Mouse (Mus musculus) neural tube, embryonic 11.5 days (tissue): ENCODE data around the gene Vmn1r45. TPM values are rescaled to one million over a fixed set of nuclear protein-coding genes. Genes with fewer than 3 reads are reported as not detected.
"Not testable (repeated sequence)": the region's sequence is repeated elsewhere in the genome, so short reads cannot be mapped to it uniquely, and the experiment has no call there.

Experiments used
- ATAC-seq: fragments of 200-750 bp; cut with Nextera tagmentation; 2 replicates; pipeline ENCODE4 v1.8.0; 2017; ENCODE audit warnings: moderate number of reproducible peaks, mild to moderate bottlenecking, moderate TSS enrichment, moderate library complexity; ENCODE audit not compliant: insufficient read depth, low FRiP score, low TSS enrichment
- DNase-seq: peaks from one replicate; pipeline ENCODE4 v3.0.0-alpha.2; 2015; ENCODE audit warnings: low spot score
- H3K27ac ChIP-seq: fragments of 300-500 bp; sonication (generic); 2 replicates; pipeline ENCODE4 v1.5.1; 2014; ENCODE audit warnings: low read depth, mild to moderate bottlenecking, low read length
- H3K27me3 ChIP-seq: fragments of 300-500 bp; sonication (generic); 2 replicates; pipeline ENCODE4 v1.6.1; 2014; ENCODE audit warnings: mild to moderate bottlenecking, low read length, mixed read lengths; ENCODE audit not compliant: control insufficient read depth, insufficient read depth
- H3K36me3 ChIP-seq: fragments of 300-500 bp; sonication (generic); 2 replicates; pipeline ENCODE4 v1.6.1; 2014; ENCODE audit warnings: mild to moderate bottlenecking, low read length, moderate library complexity, mixed read lengths; ENCODE audit not compliant: control insufficient read depth, insufficient read depth
- H3K4me1 ChIP-seq: fragments of 300-500 bp; sonication (generic); 2 replicates; pipeline ENCODE4 v1.6.1; 2014; ENCODE audit warnings: low read length, mixed read lengths; ENCODE audit not compliant: control insufficient read depth, insufficient read depth
- H3K4me2 ChIP-seq: fragments of 300-500 bp; sonication (generic); 2 replicates; pipeline ENCODE4 v1.6.1; 2014; ENCODE audit warnings: low read depth, mild to moderate bottlenecking, moderate library complexity
- H3K4me3 ChIP-seq: fragments of 300-500 bp; sonication (generic); 2 replicates; pipeline ENCODE4 v1.5.1; 2014; ENCODE audit warnings: low read depth, low read length
- H3K9ac ChIP-seq: fragments of 300-500 bp; sonication (generic); 2 replicates; pipeline ENCODE4 v1.6.1; 2014; ENCODE audit warnings: mild to moderate bottlenecking, low read length
- H3K9me3 ChIP-seq: fragments of 300-500 bp; sonication (generic); 2 replicates; pipeline ENCODE4 v1.6.1; 2016; ENCODE audit warnings: low read length; ENCODE audit not compliant: control insufficient read depth
- WGBS: fragments of 180-500 bp; shearing (Covaris S2); extraction: QIAGEN DNeasy Blood & Tissue Kit; methylation state at CpG from one replicate; pipeline ENCODE4 v1.1.7; 2014; 5-methylcytosine and 5-hydroxymethylcytosine counted together
- polyA plus RNA-seq: library from polyadenylated mRNA; unstranded; fragments of >200 nt; fragmentation: Nextera tagmentation; extraction: Ambion mirVana; gene quantifications from 2 replicates; pipeline ENCODE4 v1.2.1, GENCODE M21; 2014

The Vmn1r45 gene
- not detected in 2 replicates for polyA plus RNA-seq

DNA sequence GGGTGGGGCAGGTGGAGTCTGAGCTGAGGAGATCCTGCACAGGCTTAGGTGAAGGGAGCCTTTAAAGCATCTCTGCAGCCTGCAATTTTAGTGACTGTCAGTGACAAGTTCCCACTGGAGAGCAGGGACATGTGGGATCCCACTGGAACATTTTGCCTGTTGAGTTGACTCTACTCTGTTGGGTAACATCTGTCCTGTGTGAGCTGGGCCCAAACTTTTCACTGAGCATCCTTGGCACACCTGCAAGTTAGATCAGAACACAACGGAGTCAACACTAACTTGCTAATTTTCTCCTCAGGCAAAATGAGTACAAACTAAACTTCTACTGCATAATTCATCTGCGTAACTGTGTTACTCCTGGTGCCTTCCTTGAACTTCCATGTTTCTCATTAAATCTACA, at the start of gene Vmn1r45:
Vmn1r45 (minus strand) TSS at position 101 of the 400 bp plus-strand sequence.
- not testable (repeated sequence) for H3K36me3 ChIP-seq, H3K9ac ChIP-seq, H3K27ac ChIP-seq, ATAC-seq, DNase-seq, H3K4me1 ChIP-seq, H3K4me3 ChIP-seq, H3K9me3 ChIP-seq, H3K4me2 ChIP-seq, H3K27me3 ChIP-seq
- WGBS, result 96% methylated on average over 2 of the region's 2 CpGs

DNA sequence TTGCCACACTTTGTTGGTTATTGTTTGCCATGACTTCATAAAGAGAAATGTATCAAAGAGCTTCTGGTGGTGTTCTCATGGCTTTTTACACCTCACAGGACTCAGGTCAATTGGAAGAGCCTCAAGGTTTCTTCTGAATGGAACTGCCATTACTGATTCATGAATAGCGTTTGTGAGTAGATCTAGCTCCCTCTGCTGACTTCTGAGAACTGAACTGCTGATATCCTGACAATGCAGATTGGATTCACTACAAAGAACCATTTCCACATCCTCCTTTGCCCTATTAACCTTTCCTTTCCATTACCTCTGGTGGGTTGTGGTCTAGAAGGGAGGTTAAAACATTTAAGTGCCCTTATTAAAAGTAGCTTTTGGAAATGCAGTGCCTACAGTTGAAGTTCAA, 45.6 kb upstream of the Vmn1r45 start:
- ATAC-seq (no peak), DNase-seq (no peak)
- H3K4me2 ChIP-seq, result no peak overlapping the region
- H3K9me3 ChIP-seq, result no peaks in the 10 kb centered on the region
- no peak overlapping the region for H3K9ac ChIP-seq
- H3K27me3 ChIP-seq, result no peaks in the 10 kb centered on the region
- no peak overlapping the region for H3K4me3 ChIP-seq
- H3K4me1 ChIP-seq, result no peaks in the 10 kb centered on the region
- H3K36me3 ChIP-seq, result no peaks in the 10 kb centered on the region
- no peak overlapping the region for H3K27ac ChIP-seq
- WGBS, result 19% methylated on average over 1 of the region's 1 CpGs

DNA sequence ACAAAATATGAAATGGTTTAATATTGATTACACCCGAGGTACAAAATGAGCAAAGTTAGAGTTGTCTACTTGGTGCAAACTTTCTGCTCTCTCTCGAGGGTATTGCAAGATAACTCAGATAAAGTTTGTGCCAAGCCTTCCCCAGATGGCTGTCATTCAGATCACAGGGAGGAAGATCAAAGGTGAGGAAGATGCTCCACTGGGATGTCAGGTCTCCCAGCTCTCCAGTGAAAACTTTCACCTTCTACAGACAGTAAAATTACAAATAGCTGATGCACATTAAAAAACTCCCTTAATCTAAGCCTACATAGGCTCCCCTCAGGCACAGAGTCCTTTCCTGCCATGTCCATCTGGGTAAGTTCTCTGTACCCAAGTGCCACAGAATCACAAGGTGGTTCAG, 28.6 kb upstream of the Vmn1r45 start, which contains the start of gene Vmn1r46:
Vmn1r46 (plus strand) TSS at position 301 of the 400 bp plus-strand sequence.
- DNase-seq, result no peak
- 65% methylated on average over 2 of the region's 2 CpGs for WGBS

DNA sequence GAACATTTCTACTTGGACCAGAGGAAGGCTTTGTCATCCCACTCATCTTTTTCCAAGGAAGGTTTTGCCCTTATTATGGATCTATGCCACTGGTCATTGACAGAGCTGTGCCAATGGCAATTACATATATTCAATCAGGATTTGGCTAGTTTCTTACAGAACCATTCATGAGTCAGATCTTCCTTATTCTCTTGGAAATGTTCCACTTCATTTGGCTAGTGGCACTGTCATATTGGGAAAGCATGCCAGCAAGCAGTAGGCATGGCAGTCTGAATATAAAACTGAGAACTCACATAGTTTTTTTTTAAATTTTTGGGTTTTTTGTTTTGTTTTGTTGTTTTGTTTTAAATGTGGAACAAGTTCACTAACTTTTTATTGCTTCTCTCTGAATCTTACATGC, 25.9 kb upstream of the Vmn1r45 start:
- Histone ChIP-seq H3K36me3 (no peaks in the 10 kb centered on the region), H3K4me1 (no peaks in the 10 kb centered on the region), H3K4me3 (no peak overlapping the region), H3K9me3 (no peaks in the 10 kb centered on the region), H3K27me3 (no peaks in the 10 kb centered on the region), H3K27ac (no peak overlapping the region), H3K4me2 (no peak overlapping the region), H3K9ac (no peak overlapping the region)
- no peak for ATAC-seq
- DNase-seq, result no peak

More for the DNA sequence above, 28.6 kb upstream of the Vmn1r45 start, which contains the start of gene Vmn1r46:
- Histone ChIP-seq H3K4me2 (no peak within 1 kb of the TSS), H3K9me3 (no peaks in the 10 kb centered on the region), H3K4me1 (no peaks in the 10 kb centered on the region), H3K36me3 (no peaks in the 10 kb centered on the region), H3K27ac (no peak within 1 kb of the TSS), H3K27me3 (no peaks in the 10 kb centered on the region), H3K9ac (no peak within 1 kb of the TSS), H3K4me3 (no peak within 1 kb of the TSS)
- ATAC-seq, result no peak

DNA sequence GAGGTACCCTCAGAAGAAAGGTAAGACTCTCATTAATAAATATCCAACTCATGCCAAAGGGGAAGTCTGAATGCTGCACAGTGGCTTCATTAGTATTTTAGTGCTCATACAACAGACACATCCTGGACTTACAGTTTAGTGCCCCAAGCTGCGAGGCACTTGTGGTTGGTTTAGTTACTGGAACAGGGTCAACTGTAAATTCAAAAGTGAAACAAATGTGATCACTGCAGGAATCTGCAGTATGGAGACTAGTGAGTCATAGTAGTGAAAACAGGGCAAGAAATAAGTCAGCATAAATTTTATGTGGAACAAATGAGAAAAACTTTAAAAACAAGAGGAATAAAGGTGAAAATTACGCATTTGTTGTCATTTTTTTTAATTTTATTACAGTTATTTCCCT, 13.2 kb upstream of the Vmn1r45 start:
- WGBS, result 68% methylated on average over 2 of the region's 2 CpGs
- no peak overlapping the region for H3K9ac ChIP-seq
- H3K4me2 ChIP-seq, result no peak overlapping the region
- no peaks in the 10 kb centered on the region for H3K27me3 ChIP-seq
- no peak overlapping the region for H3K27ac ChIP-seq
- no peaks in the 10 kb centered on the region for H3K36me3 ChIP-seq
- no peak for ATAC-seq
- no peaks in the 10 kb centered on the region for H3K4me1 ChIP-seq
- H3K9me3 ChIP-seq, result no peaks in the 10 kb centered on the region
- no peak overlapping the region for H3K4me3 ChIP-seq
- DNase-seq, result no peak

DNA sequence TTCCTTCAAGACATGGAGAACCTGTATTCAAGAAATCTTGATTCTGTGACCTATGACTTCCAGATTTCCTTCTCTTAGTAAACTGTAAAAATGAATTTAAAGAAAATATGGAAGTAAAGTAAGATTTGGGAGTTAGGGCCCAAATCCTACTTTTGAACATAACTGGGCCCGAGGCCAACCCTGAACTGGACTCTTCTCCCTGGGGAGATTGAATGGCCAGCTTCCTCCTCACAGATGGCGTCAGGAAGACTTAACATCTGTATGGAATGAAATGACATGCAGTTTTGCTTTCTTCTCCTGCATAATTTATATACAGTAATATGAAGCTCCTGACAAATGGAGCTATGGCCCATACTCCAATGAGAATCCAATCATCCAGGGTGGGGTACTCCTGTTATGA, 528 bp upstream of the Vmn1r45 start:
- DNase-seq, result no peak
- ATAC-seq, result no peak
- Histone ChIP-seq H3K27ac (no peak overlapping the region), H3K9me3 (no peaks in the 10 kb centered on the region), H3K36me3 (no peaks in the 10 kb centered on the region), H3K4me1 (no peaks in the 10 kb centered on the region), H3K9ac (no peak overlapping the region), H3K4me3 (no peak overlapping the region), H3K27me3 (no peaks in the 10 kb centered on the region), H3K4me2 (no peak overlapping the region)
- 77% methylated on average over 2 of the region's 2 CpGs for WGBS

DNA sequence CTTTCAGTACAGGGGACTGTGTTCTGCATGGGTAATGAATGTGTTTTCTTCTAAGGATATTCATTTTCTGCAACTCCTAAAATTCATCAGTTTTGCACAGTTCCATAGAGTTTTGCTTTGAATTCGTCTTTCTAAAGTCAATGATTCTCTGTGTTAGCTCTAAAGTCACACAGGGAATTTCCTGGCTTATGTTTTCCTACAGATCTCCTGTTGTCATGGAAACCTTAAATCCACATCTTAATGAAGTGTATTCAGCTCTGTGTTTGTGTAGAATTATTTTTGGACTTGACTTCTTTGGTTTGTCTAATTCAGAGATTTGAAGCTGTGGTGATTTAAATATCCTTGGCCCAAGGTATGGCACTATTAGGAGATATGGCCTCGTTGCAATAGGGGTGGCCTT, 56.6 kb downstream of the Vmn1r45 start:
- no peaks in the 10 kb centered on the region for H3K36me3 ChIP-seq
- ATAC-seq (no peak), DNase-seq (no peak)
- WGBS, result 59% methylated on average over 2 of the region's 2 CpGs
- no peaks in the 10 kb centered on the region for H3K4me1 ChIP-seq
- H3K4me2 ChIP-seq, result no peak overlapping the region
- H3K9ac ChIP-seq, result no peak overlapping the region
- peaks cover 6% of the 10 kb centered on the region; the same call in 1 of the 2 replicates for H3K9me3 ChIP-seq
- no peak overlapping the region for H3K27ac ChIP-seq
- no peak overlapping the region for H3K4me3 ChIP-seq
- H3K27me3 ChIP-seq, result no peaks in the 10 kb centered on the region

DNA sequence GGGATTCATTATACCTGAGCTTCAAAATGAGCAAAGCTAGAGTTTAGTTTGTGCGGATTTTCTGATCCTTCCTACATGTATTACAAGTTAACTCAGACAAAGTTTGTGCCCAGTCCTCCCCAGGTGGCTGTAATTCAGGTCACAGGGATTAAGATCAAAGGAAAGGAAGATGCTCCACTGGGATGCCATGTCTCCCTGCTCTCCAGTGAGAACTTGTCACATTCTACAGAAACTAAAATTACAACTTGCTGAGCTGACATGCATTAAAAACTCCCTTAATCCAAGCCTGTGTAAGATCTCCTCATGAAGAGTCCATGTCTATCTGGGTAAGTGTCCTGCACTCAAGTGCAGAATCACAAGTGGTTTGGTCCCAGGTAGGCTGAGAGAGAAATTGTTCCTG, 57.0 kb downstream of the Vmn1r45 start, which contains the start of gene Vmn1r44:
Vmn1r44 (plus strand) TSS at position 301 of the 400 bp plus-strand sequence.
- H3K27ac ChIP-seq, result no peak within 1 kb of the TSS
- no peak for ATAC-seq
- H3K9me3 ChIP-seq, result peaks cover 6% of the 10 kb centered on the region; the same call in 1 of the 2 replicates
- H3K4me3 ChIP-seq, result no peak within 1 kb of the TSS
- DNase-seq, result no peak
- H3K9ac ChIP-seq, result no peak within 1 kb of the TSS
- 83% methylated on average over 1 of the region's 1 CpGs for WGBS
- H3K4me2 ChIP-seq, result no peak within 1 kb of the TSS
- no peaks in the 10 kb centered on the region for H3K36me3 ChIP-seq
- no peaks in the 10 kb centered on the region for H3K27me3 ChIP-seq
- no peaks in the 10 kb centered on the region for H3K4me1 ChIP-seq
